Mouse (Mus musculus) forebrain, embryonic 10.5 days (tissue): Measurements from ENCODE around the gene Nlrp9a. TPM values are rescaled to one million over a fixed set of nuclear protein-coding genes. Genes with fewer than 3 reads are reported as not detected.
"Not testable (repeated sequence)": the region's sequence is repeated elsewhere in the genome, so short reads cannot be mapped to it uniquely, and the experiment has no call there.

Experiments used
- DNase-seq: peaks from one replicate; pipeline ENCODE4 v3.0.0-alpha.2; 2017; ENCODE audit warnings: low spot score; ENCODE audit errors: extremely low spot score
- H3K27ac ChIP-seq: fragments of 300-500 bp; sonication (generic); 2 replicates; pipeline ENCODE4 v1.5.1; 2016; ENCODE audit warnings: mild to moderate bottlenecking
- H3K27me3 ChIP-seq: fragments of 300-500 bp; sonication (generic); 2 replicates; pipeline ENCODE4 v1.6.1; 2016; ENCODE audit warnings: mild to moderate bottlenecking; ENCODE audit not compliant: poor library complexity, severe bottlenecking
- H3K36me3 ChIP-seq: fragments of 300-500 bp; sonication (generic); replicated peaks from 2 replicates; pipeline ENCODE4 v1.6.1; 2016; ENCODE audit warnings: mild to moderate bottlenecking, moderate library complexity
- H3K4me1 ChIP-seq: fragments of 300-500 bp; sonication (generic); 2 replicates; pipeline ENCODE4 v1.6.1; 2016
- H3K4me3 ChIP-seq: fragments of 300-500 bp; sonication (generic); 2 replicates; pipeline ENCODE4 v1.5.1; 2016; ENCODE audit warnings: mild to moderate bottlenecking, moderate library complexity
- H3K9me3 ChIP-seq: fragments of 300-500 bp; sonication (generic); 2 replicates; pipeline ENCODE4 v1.6.1; 2016; ENCODE audit warnings: mild to moderate bottlenecking, moderate library complexity
- WGBS: fragments of 180-500 bp; shearing (Covaris S2); methylation state at CpG from one replicate; pipeline ENCODE4 v1.1.7; 2016; 5-methylcytosine and 5-hydroxymethylcytosine counted together
- microRNA-seq: library from miRNA; unstranded; fragments of <30 nt; microRNA quantifications from one replicate; pipeline ENCODE4, GENCODE M21; 2017
- polyA plus RNA-seq: library from polyadenylated mRNA; unstranded; fragments of >200 nt; fragmentation: Nextera tagmentation; extraction: Ambion mirVana; gene quantifications from 2 replicates; pipeline ENCODE4 v1.2.1, GENCODE M21; 2016

Gene Nlrp9a
- polyA plus RNA-seq, result not detected in 2 replicates

- H3K27me3 ChIP-seq, H3K4me1 ChIP-seq, H3K4me3 ChIP-seq, DNase-seq, H3K27ac ChIP-seq, H3K9me3 ChIP-seq, H3K36me3 ChIP-seq: not testable (repeated sequence)
- 79% methylated on average over 2 of the region's 2 CpGs for WGBS
These were observed at the start of gene Nlrp9a for GRCm38 (mm10) chr7:26534723-26535122. Gene Nlrp9a, plus strand, starts transcription at chr7:26535023.

- H3K4me3 ChIP-seq, DNase-seq: not testable (repeated sequence)
- WGBS, result 84% methylated on average over 18 of the region's 18 CpGs
These were observed 45.3 kb upstream of the Nlrp9a start for GRCm38 (mm10) chr7:26489514-26489913.

GRCm38 (mm10) chr7:26589077-26589476, 54.3 kb downstream of the Nlrp9a start:
- Histone ChIP-seq H3K4me3 (no peak overlapping the region), H3K4me1 (no peaks in the 10 kb centered on the region), H3K9me3 (no peaks in the 10 kb centered on the region; the same call in 1 of the 2 replicates), H3K27ac (no peak overlapping the region), H3K27me3 (no peaks in the 10 kb centered on the region), H3K36me3 (no peaks in the 10 kb centered on the region)
- DNase-seq, result no peak

More at GRCm38 (mm10) chr7:26489514-26489913, 45.3 kb upstream of the Nlrp9a start:
- not testable (repeated sequence) for H3K36me3 ChIP-seq, H3K27ac ChIP-seq, H3K9me3 ChIP-seq, H3K27me3 ChIP-seq, H3K4me1 ChIP-seq

GRCm38 (mm10) chr7:26589774-26590173, 55.0 kb downstream of the Nlrp9a start:
- H3K9me3 ChIP-seq, result no peaks in the 10 kb centered on the region; the same call in 1 of the 2 replicates
- no peaks in the 10 kb centered on the region for H3K36me3 ChIP-seq
- H3K4me1 ChIP-seq, result no peaks in the 10 kb centered on the region
- H3K27me3 ChIP-seq, result no peaks in the 10 kb centered on the region
- DNase-seq, result no peak
- 89% methylated on average over 1 of the region's 1 CpGs for WGBS
- no peak overlapping the region for H3K4me3 ChIP-seq
- no peak overlapping the region for H3K27ac ChIP-seq

- not testable (repeated sequence) for H3K36me3 ChIP-seq, H3K9me3 ChIP-seq, H3K4me3 ChIP-seq, DNase-seq, H3K27ac ChIP-seq, H3K27me3 ChIP-seq, H3K4me1 ChIP-seq
- WGBS, result 78% methylated on average over 1 of the region's 1 CpGs
These were observed 83.5 kb downstream of the Nlrp9a start, which contains the start of gene Vmn1r185 for GRCm38 (mm10) chr7:26618364-26618763. Gene Vmn1r185, minus strand, starts transcription at chr7:26618464.

Small RNA genes within 50 kb of the gene (microRNA-seq; reads per million reads assigned to microRNA genes)
- not detected for gene Gm25947

Other genes with a start within 250 kb of the Nlrp9a start
- gene Cyp2a4, start 227.9 kb upstream of the Nlrp9a start, polyA plus RNA-seq, result not detected in 2 replicates
- gene Nlrp9c, start 131.3 kb upstream of the Nlrp9a start, polyA plus RNA-seq, result not detected in 2 replicates
- not detected in 2 replicates for gene Nlrp4a, start 99.9 kb upstream of the Nlrp9a start, polyA plus RNA-seq
- gene Vmn1r185, start 83.4 kb downstream of the Nlrp9a start, polyA plus RNA-seq, result not detected in 2 replicates
- not detected in 2 replicates for gene Cyp2b23, start 151.4 kb downstream of the Nlrp9a start, polyA plus RNA-seq
- 0.06 TPM in 1 of 2 replicates, not detected in the other for gene Cyp2b19, start 222.1 kb downstream of the Nlrp9a start, polyA plus RNA-seq